ENCODE assay signal across 8 mouse cellular contexts in genomic region chr3:84815461-84815860, GRCm38 (mm10). TPM values are rescaled to one million over a fixed set of nuclear protein-coding genes. Genes with fewer than 3 reads are reported as not detected.
DNase-seq lines count a peak whose midpoint lies in the region; ATAC-seq and TF ChIP-seq lines count a peak whose summit lies in the region.

No protein-coding gene starts in this region.

- peak; percentile 27 for DNase-seq in 3T3-L1 (ENCODE audit: low read depth, low spot score)
- DNase-seq in adrenal gland, adult 2 months = peak; percentile 54
- peak; percentile 77 for DNase-seq in heart, embryonic 10.5 days (ENCODE audit: low spot score)

- H3K4me1 ChIP-seq in embryonic facial prominence, embryonic 13.5 days = peaks cover 20% of the 10 kb centered on the region
- peaks cover 24% of the 10 kb centered on the region for H3K4me1 ChIP-seq in heart, embryonic 10.5 days
- H3K4me1 ChIP-seq in kidney, embryonic 14.5 days (ENCODE audit: control insufficient read depth, insufficient read depth, low read length) = peaks cover 9% of the 10 kb centered on the region
- H3K4me1 ChIP-seq in liver, embryonic 12.5 days = peaks cover 40% of the 10 kb centered on the region
- peaks cover 11% of the 10 kb centered on the region for H3K4me1 ChIP-seq in stomach, embryonic 15.5 days

- H3K9me3 ChIP-seq in embryonic facial prominence, embryonic 13.5 days = no peaks in the 10 kb centered on the region
- no peaks in the 10 kb centered on the region for H3K9me3 ChIP-seq in heart, embryonic 10.5 days
- no peaks in the 10 kb centered on the region for H3K9me3 ChIP-seq in kidney, embryonic 14.5 days (ENCODE audit: control insufficient read depth, low read length)
- H3K9me3 ChIP-seq in liver, embryonic 12.5 days (replicated peaks) = no peaks in the 10 kb centered on the region
- no peaks in the 10 kb centered on the region for H3K9me3 ChIP-seq in stomach, embryonic 15.5 days

- H3K4me3 ChIP-seq in embryonic facial prominence, embryonic 13.5 days = peak overlapping the region; percentile 98
- peak overlapping the region; percentile 97 for H3K4me3 ChIP-seq in heart, embryonic 10.5 days
- H3K4me3 ChIP-seq in kidney, embryonic 14.5 days (ENCODE audit: low read length) = peak overlapping the region; percentile 99
- H3K4me3 ChIP-seq in liver, embryonic 12.5 days = peak overlapping the region; percentile 100
- H3K4me3 ChIP-seq in myocyte = peak overlapping the region; percentile 74
- H3K4me3 ChIP-seq in stomach, embryonic 15.5 days (replicated peaks) = peak overlapping the region; percentile 100

- WGBS in embryonic facial prominence, embryonic 13.5 days = under 1% methylated on average over 29 of the region's 29 CpGs
- WGBS in heart, embryonic 10.5 days = under 1% methylated on average over 29 of the region's 29 CpGs
- WGBS in kidney, embryonic 14.5 days = under 1% methylated on average over 29 of the region's 29 CpGs
- WGBS in liver, embryonic 12.5 days (ENCODE audit: insufficient replicate concordance) = under 1% methylated on average over 29 of the region's 29 CpGs
- under 1% methylated on average over 29 of the region's 29 CpGs for WGBS in stomach, embryonic 15.5 days

- peaks cover 53% of the 10 kb centered on the region for H3K79me2 ChIP-seq in myocyte (ENCODE audit: control insufficient read depth, insufficient read depth)

- H3K27ac ChIP-seq in embryonic facial prominence, embryonic 13.5 days = peak overlapping the region; percentile 96
- H3K27ac ChIP-seq in heart, embryonic 10.5 days = peak overlapping the region; percentile 94
- peak overlapping the region; percentile 95; the same call in 1 of the 2 replicates for H3K27ac ChIP-seq in kidney, embryonic 14.5 days (ENCODE audit: low read depth, low read length)
- peak overlapping the region; percentile 98 for H3K27ac ChIP-seq in liver, embryonic 12.5 days
- H3K27ac ChIP-seq in stomach, embryonic 15.5 days = peak overlapping the region; percentile 99

- H3K36me3 ChIP-seq in embryonic facial prominence, embryonic 13.5 days = no peaks in the 10 kb centered on the region; the same call in 1 of the 2 replicates
- H3K36me3 ChIP-seq in heart, embryonic 10.5 days = peaks cover 3% of the 10 kb centered on the region; the same call in 1 of the 2 replicates
- no peaks in the 10 kb centered on the region for H3K36me3 ChIP-seq in kidney, embryonic 14.5 days (ENCODE audit: control insufficient read depth, insufficient read depth, low read length)
- peaks cover 8% of the 10 kb centered on the region for H3K36me3 ChIP-seq in liver, embryonic 12.5 days
- H3K36me3 ChIP-seq in myocyte (ENCODE audit: control insufficient read depth, insufficient read depth) = no peaks in the 10 kb centered on the region
- H3K36me3 ChIP-seq in stomach, embryonic 15.5 days = no peaks in the 10 kb centered on the region

- no peaks in the 10 kb centered on the region for H3K27me3 ChIP-seq in embryonic facial prominence, embryonic 13.5 days
- no peaks in the 10 kb centered on the region for H3K27me3 ChIP-seq in heart, embryonic 10.5 days (ENCODE audit: insufficient read depth, poor library complexity, severe bottlenecking)
- H3K27me3 ChIP-seq in kidney, embryonic 14.5 days (ENCODE audit: control insufficient read depth, insufficient read depth, low read length) = no peaks in the 10 kb centered on the region
- H3K27me3 ChIP-seq in liver, embryonic 12.5 days (replicated peaks) = no peaks in the 10 kb centered on the region
- no peaks in the 10 kb centered on the region for H3K27me3 ChIP-seq in myocyte (ENCODE audit: control insufficient read depth, insufficient read depth, insufficient read length)
- H3K27me3 ChIP-seq in stomach, embryonic 15.5 days (replicated peaks) = no peaks in the 10 kb centered on the region

- H3K4me2 ChIP-seq in embryonic facial prominence, embryonic 13.5 days = peak overlapping the region; percentile 90
- H3K4me2 ChIP-seq in kidney, embryonic 14.5 days (replicated peaks; ENCODE audit: low read depth, low read length) = peak overlapping the region; percentile 99
- H3K4me2 ChIP-seq in liver, embryonic 12.5 days = peak overlapping the region; percentile 100
- H3K4me2 ChIP-seq in myocyte (ENCODE audit: low read depth) = peak overlapping the region; percentile 77
- peak overlapping the region; percentile 86 for H3K4me2 ChIP-seq in stomach, embryonic 15.5 days

- TF ChIP-seq POLR2A in myocyte (IDR thresholded peaks at IDR 0.05; ENCODE audit: insufficient read length, low read depth) = no peak

- ATAC-seq in embryonic facial prominence, embryonic 13.5 days (ENCODE audit: insufficient number of reproducible peaks, insufficient read depth, low FRiP score, low TSS enrichment, low read depth) = no peak
- ATAC-seq in kidney, embryonic 14.5 days (ENCODE audit: low FRiP score, low TSS enrichment) = peak; percentile 25; the same call in 1 of the 2 replicates
- no peak for ATAC-seq in liver, embryonic 12.5 days
- ATAC-seq in stomach, embryonic 15.5 days (ENCODE audit: insufficient read depth, low FRiP score, low read depth) = no peak

- H3ac ChIP-seq in myocyte (ENCODE audit: control insufficient read depth, insufficient read length) = peak overlapping the region; percentile 63

- H3K9ac ChIP-seq in embryonic facial prominence, embryonic 13.5 days = peak overlapping the region; percentile 80
- H3K9ac ChIP-seq in kidney, embryonic 14.5 days (ENCODE audit: low read depth, low read length) = peak overlapping the region; percentile 85
- peak overlapping the region; percentile 96 for H3K9ac ChIP-seq in liver, embryonic 12.5 days
- H3K9ac ChIP-seq in stomach, embryonic 15.5 days = peak overlapping the region; percentile 82

TF ChIP-seq in myocyte, 11 proteins besides CTCF, POLR2A, EP300 and RAD21:
- no peak for TF ChIP-seq USF1 (IDR thresholded peaks at IDR 0.05; ENCODE audit: low read depth)
- peak in 1 of 3 experiments; percentile 18 for TF ChIP-seq MYOG (IDR thresholded peaks at IDR 0.05; ENCODE audit: control insufficient read depth in 1 of 3, insufficient read depth in 1 of 3, insufficient read length in 2 of 3, low read depth in 2 of 3)

RNA-seq across cellular contexts. Expression of gene Fbxw7, which starts 0.4 kb away (rescaled TPM):
- total RNA-seq in adrenal gland, adult 2 months (2021) = 10 to 100 TPM; 16.6 to 17.0 TPM
- polyA plus RNA-seq in adrenal gland, adult 2 months (2012; rRNA removed) = 2.3 and 2.7 TPM in 2 replicates
- polyA plus RNA-seq in embryonic facial prominence, embryonic 13.5 days (2015; fragmentation: Nextera tagmentation; extraction: Ambion mirVana) = 14.5 and 15.4 TPM in 2 replicates
- polyA plus RNA-seq in heart, embryonic 10.5 days (2016; fragmentation: Nextera tagmentation; extraction: Ambion mirVana) = 6.3 and 7.9 TPM in 2 replicates
- 10.1 and 11.0 TPM in 2 replicates for polyA plus RNA-seq in kidney, embryonic 14.5 days (2014; fragmentation: Nextera tagmentation; extraction: Ambion mirVana)
- 4.9 TPM in 2 replicates for polyA plus RNA-seq in liver, embryonic 12.5 days (2016; fragmentation: Nextera tagmentation; extraction: Ambion mirVana)
- 6.8 TPM for polyA plus RNA-seq in myocyte (2012; fragmentation: generic; extraction: Trizol)
- polyA plus RNA-seq in stomach, embryonic 15.5 days (2015; fragmentation: Nextera tagmentation; extraction: Ambion mirVana) = 12.6 and 14.1 TPM in 2 replicates

Comparison
In these comparisons a context has a peak if more than half of its experiments do, and no peak if none do; other contexts are left out.
1. DNase-seq: peak in every context shown above with its lines; median percentile 77 in heart, embryonic 10.5 days; 54 in adrenal gland, adult 2 months; 27 in 3T3-L1.